Mouse (Mus musculus) midbrain, embryonic 11.5 days (tissue): ENCODE measurements at regions not wholly inside any gene's neighbourhood (a gene's known extent, or its start where the extent isn't known, plus 50 kb on each side); places are given as distances from the start of the nearest gene placed in this dataset.
A peak's percentile ranks its signal among the peaks of the same experiment; 100 is the strongest.

Source experiments
- ATAC-seq: fragments of 200-750 bp; cut with Nextera tagmentation; 2 replicates; pipeline ENCODE4 v1.8.0; 2017; ENCODE audit warnings: moderate TSS enrichment, moderate library complexity; ENCODE audit not compliant: low FRiP score
- DNase-seq: peaks from one replicate; pipeline ENCODE4 v3.0.0; 2015; ENCODE audit warnings: low spot score; ENCODE audit errors: missing footprints
- H3K27ac ChIP-seq: fragments of 300-500 bp; sonication (generic); 2 replicates; pipeline ENCODE4 v1.5.1; 2014; ENCODE audit warnings: low read depth, low read length
- H3K27me3 ChIP-seq: fragments of 300-500 bp; sonication (generic); 2 replicates; pipeline ENCODE4 v1.6.1; 2014; ENCODE audit warnings: mild to moderate bottlenecking, low read length, moderate library complexity, mixed read lengths; ENCODE audit not compliant: control insufficient read depth, insufficient read depth
- H3K36me3 ChIP-seq: fragments of 300-500 bp; sonication (generic); 2 replicates; pipeline ENCODE4 v1.6.1; 2014; ENCODE audit warnings: mild to moderate bottlenecking, low read length, moderate library complexity, mixed read lengths; ENCODE audit not compliant: control insufficient read depth, insufficient read depth
- H3K4me1 ChIP-seq: fragments of 300-500 bp; sonication (generic); 2 replicates; pipeline ENCODE4 v1.6.1; 2014; ENCODE audit warnings: low read length; ENCODE audit not compliant: control insufficient read depth, insufficient read depth
- H3K4me2 ChIP-seq: fragments of 300-500 bp; sonication (generic); 2 replicates; pipeline ENCODE4 v1.6.1; 2014; ENCODE audit warnings: mild to moderate bottlenecking, moderate library complexity
- H3K4me3 ChIP-seq: fragments of 300-500 bp; sonication (generic); 2 replicates; pipeline ENCODE4 v1.5.1; 2014; ENCODE audit warnings: low read depth, low read length
- H3K9ac ChIP-seq: fragments of 300-500 bp; sonication (generic); 2 replicates; pipeline ENCODE4 v1.6.1; 2014; ENCODE audit warnings: low read length
- H3K9me3 ChIP-seq: fragments of 300-500 bp; sonication (generic); 2 replicates; pipeline ENCODE4 v1.6.1; 2016; ENCODE audit warnings: low read length; ENCODE audit not compliant: control insufficient read depth
- WGBS: fragments of 180-500 bp; shearing (Covaris S2); extraction: QIAGEN DNeasy Blood & Tissue Kit; methylation state at CpG from one replicate; pipeline ENCODE4 v1.1.7; 2014; 5-methylcytosine and 5-hydroxymethylcytosine counted together

- no peak for ATAC-seq
- Histone ChIP-seq H3K4me2 (no peak overlapping the region), H3K9me3 (no peaks in the 10 kb centered on the region), H3K27me3 (no peaks in the 10 kb centered on the region), H3K4me3 (no peak overlapping the region), H3K36me3 (no peaks in the 10 kb centered on the region), H3K4me1 (peaks cover 11% of the 10 kb centered on the region), H3K9ac (no peak overlapping the region), H3K27ac (no peak overlapping the region)
- 74% methylated on average over 4 of the region's 4 CpGs for WGBS
- DNase-seq = no peak
Measured at GRCm38 (mm10) chr9:63087195-63087594, 61.6 kb downstream of the Skor1 start.

GRCm38 (mm10) chr9:63086671-63087070 is 62.1 kb downstream of the Skor1 start:
- Histone ChIP-seq H3K36me3 (no peaks in the 10 kb centered on the region), H3K4me3 (no peak overlapping the region), H3K27ac (no peak overlapping the region), H3K4me2 (no peak overlapping the region), H3K9ac (no peak overlapping the region), H3K9me3 (no peaks in the 10 kb centered on the region), H3K27me3 (no peaks in the 10 kb centered on the region), H3K4me1 (peaks cover 8% of the 10 kb centered on the region)
- 60% methylated on average over 1 of the region's 1 CpGs for WGBS
- ATAC-seq = no peak
- DNase-seq = no peak

GRCm38 (mm10) chr9:63082830-63083229 is 65.9 kb downstream of the Skor1 start:
- no peak for DNase-seq
- Histone ChIP-seq H3K27ac (no peak overlapping the region), H3K9me3 (no peaks in the 10 kb centered on the region), H3K27me3 (no peaks in the 10 kb centered on the region; the same call in 1 of the 2 replicates), H3K4me1 (no peaks in the 10 kb centered on the region), H3K9ac (no peak overlapping the region), H3K36me3 (no peaks in the 10 kb centered on the region), H3K4me2 (no peak overlapping the region), H3K4me3 (no peak overlapping the region)
- 87% methylated on average over 7 of the region's 7 CpGs for WGBS
- ATAC-seq = no peak

- no peak overlapping the region for H3K27ac ChIP-seq
- H3K4me1 ChIP-seq = no peaks in the 10 kb centered on the region
- no peak for DNase-seq
- no peaks in the 10 kb centered on the region for H3K9me3 ChIP-seq
- H3K9ac ChIP-seq = no peak overlapping the region
- H3K36me3 ChIP-seq = no peaks in the 10 kb centered on the region
- WGBS = 92% methylated on average over 3 of the region's 3 CpGs
- H3K4me2 ChIP-seq = no peak overlapping the region
- H3K27me3 ChIP-seq = no peaks in the 10 kb centered on the region; the same call in 1 of the 2 replicates
- ATAC-seq = no peak
- no peak overlapping the region for H3K4me3 ChIP-seq
Measured at GRCm38 (mm10) chr9:63082311-63082710, 66.5 kb downstream of the Skor1 start.

GRCm38 (mm10) chr9:63080406-63080805 is 68.4 kb downstream of the Skor1 start:
- Histone ChIP-seq H3K4me3 (no peak overlapping the region), H3K4me1 (peaks cover 2% of the 10 kb centered on the region; the same call in 1 of the 2 replicates), H3K4me2 (no peak overlapping the region), H3K27me3 (no peaks in the 10 kb centered on the region; the same call in 1 of the 2 replicates), H3K36me3 (no peaks in the 10 kb centered on the region), H3K9me3 (no peaks in the 10 kb centered on the region), H3K27ac (no peak overlapping the region), H3K9ac (no peak overlapping the region)
- ATAC-seq (no peak), DNase-seq (no peak)
- WGBS = 93% methylated on average over 5 of the region's 5 CpGs

- ATAC-seq = 0 out of 2 replicates have a peak, but pooled peaks have one; percentile 50
Measured at GRCm38 (mm10) chr9:63075252-63075651, 73.5 kb downstream of the Skor1 start.

GRCm38 (mm10) chr9:63074803-63075202 is 74.0 kb downstream of the Skor1 start:
- H3K27ac ChIP-seq = no peak overlapping the region; the same call in 1 of the 2 replicates
- H3K4me3 ChIP-seq = no peak overlapping the region
- peaks cover 18% of the 10 kb centered on the region for H3K4me1 ChIP-seq
- ATAC-seq (no peak), DNase-seq (no peak)
- H3K9me3 ChIP-seq = no peaks in the 10 kb centered on the region
- no peak overlapping the region for H3K4me2 ChIP-seq
- H3K36me3 ChIP-seq = no peaks in the 10 kb centered on the region
- H3K9ac ChIP-seq = no peak overlapping the region
- 13% methylated on average over 7 of the region's 7 CpGs for WGBS
- H3K27me3 ChIP-seq = no peaks in the 10 kb centered on the region; the same call in 1 of the 2 replicates

More at GRCm38 (mm10) chr9:63075252-63075651, 73.5 kb downstream of the Skor1 start:
- no peak overlapping the region for H3K4me3 ChIP-seq
- no peaks in the 10 kb centered on the region for H3K9me3 ChIP-seq
- peak; percentile 91 for DNase-seq
- peaks cover 18% of the 10 kb centered on the region for H3K4me1 ChIP-seq
- H3K4me2 ChIP-seq = no peak overlapping the region
- no peak overlapping the region for H3K9ac ChIP-seq
- H3K27me3 ChIP-seq = no peaks in the 10 kb centered on the region; the same call in 1 of the 2 replicates
- 3% methylated on average over 5 of the region's 5 CpGs for WGBS
- no peak overlapping the region for H3K27ac ChIP-seq
- no peaks in the 10 kb centered on the region for H3K36me3 ChIP-seq

- 18% methylated on average over 10 of the region's 10 CpGs for WGBS
- no peaks in the 10 kb centered on the region for H3K36me3 ChIP-seq
- no peaks in the 10 kb centered on the region for H3K27me3 ChIP-seq
- H3K9me3 ChIP-seq = no peaks in the 10 kb centered on the region
- peaks cover 18% of the 10 kb centered on the region for H3K4me1 ChIP-seq
- H3K27ac ChIP-seq = no peak overlapping the region; the same call in 1 of the 2 replicates
- H3K9ac ChIP-seq = no peak overlapping the region
- H3K4me2 ChIP-seq = no peak overlapping the region; the same call in 1 of the 2 replicates
- ATAC-seq (no peak), DNase-seq (peak; percentile 89)
- no peak overlapping the region for H3K4me3 ChIP-seq
Measured at GRCm38 (mm10) chr9:63074023-63074750, 74.6 kb downstream of the Skor1 start.

- Histone ChIP-seq H3K4me3 (no peak overlapping the region), H3K27ac (no peak overlapping the region), H3K4me1 (peaks cover 18% of the 10 kb centered on the region), H3K9ac (no peak overlapping the region), H3K27me3 (no peaks in the 10 kb centered on the region), H3K36me3 (no peaks in the 10 kb centered on the region), H3K4me2 (no peak overlapping the region), H3K9me3 (no peaks in the 10 kb centered on the region)
- WGBS = 63% methylated on average over 6 of the region's 6 CpGs
- ATAC-seq (no peak), DNase-seq (no peak)
Measured at GRCm38 (mm10) chr9:63071032-63071431, 77.7 kb downstream of the Skor1 start.
